Mouse (Mus musculus) liver, postnatal 0 days (tissue): Measurements from ENCODE around the gene Chrm3.

Experiments
- CTCF ChIP-seq: sonication (generic); IDR thresholded peaks from 2 replicates; pipeline ENCODE4 v1.5.1; 2016; ENCODE audit warnings: antibody characterized with exemption, low read depth
- EP300 ChIP-seq: IDR thresholded peaks from 2 replicates; pipeline ENCODE4 v1.6.1; 2016; ENCODE audit warnings: antibody characterized with exemption, low read depth, mild to moderate bottlenecking

- TF ChIP-seq CTCF (no peak), EP300 (no peak)
These were observed 382.9 kb downstream of the Chrm3 start for GRCm38 (mm10) chr13:9977699-9978098.
